Mouse (Mus musculus): ENCODE measurements around the gene 1700022I11Rik. TPM values are rescaled to one million over a fixed set of nuclear protein-coding genes. Genes with fewer than 3 reads are reported as not detected.
A peak's percentile ranks its signal among the peaks of the same experiment; 100 is the strongest.

1700022I11Rik gene
- polyA plus RNA-seq (2015; fragmentation: Nextera tagmentation; extraction: Ambion mirVana), result 0.24 and 1.6 TPM in 2 replicates

GRCm38 (mm10) chr4:42969304-42969703 is at the start of gene 1700022I11Rik:
Gene 1700022I11Rik, plus strand, starts transcription at chr4:42969604.
- no peak within 1 kb of the TSS for H3K27ac ChIP-seq (replicated peaks)
- H3K9ac ChIP-seq, result no peak within 1 kb of the TSS
- no peak for ATAC-seq (ENCODE audit: insufficient number of reproducible peaks, low FRiP score, low TSS enrichment, low read depth)
- H3K36me3 ChIP-seq, result no peaks in the 10 kb centered on the region
- H3K9me3 ChIP-seq (replicated peaks), result no peaks in the 10 kb centered on the region
- no peak within 1 kb of the TSS for H3K4me3 ChIP-seq (replicated peaks)
- H3K27me3 ChIP-seq, result no peaks in the 10 kb centered on the region; the same call in 1 of the 2 replicates
- H3K4me2 ChIP-seq (replicated peaks), result no peak within 1 kb of the TSS
- H3K4me1 ChIP-seq, result peaks cover 7% of the 10 kb centered on the region; the same call in 1 of the 2 replicates
- 88% methylated on average over 4 of the region's 4 CpGs for WGBS

- Histone ChIP-seq H3K27me3 (peaks cover 27% of the 10 kb centered on the region), H3K4me3 (replicated peaks) (no peak overlapping the region)
- WGBS, result 69% methylated on average over 9 of the region's 9 CpGs
These were observed 48.7 kb upstream of the 1700022I11Rik start for GRCm38 (mm10) chr4:42920726-42921125.

GRCm38 (mm10) chr4:42921536-42921935 is 47.9 kb upstream of the 1700022I11Rik start:
- Histone ChIP-seq H3K4me2 (replicated peaks) (no peak overlapping the region), H3K36me3 (no peaks in the 10 kb centered on the region), H3K27me3 (peaks cover 22% of the 10 kb centered on the region), H3K4me1 (peaks cover 10% of the 10 kb centered on the region), H3K4me3 (replicated peaks) (no peak overlapping the region), H3K9me3 (replicated peaks) (no peaks in the 10 kb centered on the region), H3K9ac (no peak overlapping the region), H3K27ac (replicated peaks) (no peak overlapping the region)
- no peak for ATAC-seq (ENCODE audit: insufficient number of reproducible peaks, low FRiP score, low TSS enrichment, low read depth)
- 80% methylated on average over 2 of the region's 2 CpGs for WGBS

More at GRCm38 (mm10) chr4:42920726-42921125, 48.7 kb upstream of the 1700022I11Rik start:
- no peaks in the 10 kb centered on the region for H3K9me3 ChIP-seq (replicated peaks)
- H3K27ac ChIP-seq (replicated peaks), result no peak overlapping the region
- no peak overlapping the region for H3K9ac ChIP-seq
- H3K4me2 ChIP-seq (replicated peaks), result no peak overlapping the region
- no peak for ATAC-seq (ENCODE audit: insufficient number of reproducible peaks, low FRiP score, low TSS enrichment, low read depth)
- peaks cover 11% of the 10 kb centered on the region for H3K4me1 ChIP-seq
- H3K36me3 ChIP-seq, result no peaks in the 10 kb centered on the region

- Histone ChIP-seq H3K4me3 (replicated peaks) (no peak overlapping the region), H3K36me3 (no peaks in the 10 kb centered on the region), H3K4me2 (replicated peaks) (no peak overlapping the region), H3K27me3 (peaks cover 18% of the 10 kb centered on the region), H3K9ac (no peak overlapping the region), H3K4me1 (peaks cover 6% of the 10 kb centered on the region; the same call in 1 of the 2 replicates), H3K27ac (replicated peaks) (no peak overlapping the region), H3K9me3 (replicated peaks) (no peaks in the 10 kb centered on the region)
- no peak for ATAC-seq (ENCODE audit: insufficient number of reproducible peaks, low FRiP score, low TSS enrichment, low read depth)
- WGBS, result 53% methylated on average over 6 of the region's 6 CpGs
These were observed 47.3 kb upstream of the 1700022I11Rik start for GRCm38 (mm10) chr4:42922056-42922455.

- Histone ChIP-seq H3K4me3 (replicated peaks) (no peak overlapping the region), H3K9me3 (replicated peaks) (no peaks in the 10 kb centered on the region), H3K27me3 (peaks cover 14% of the 10 kb centered on the region), H3K4me1 (peaks cover 3% of the 10 kb centered on the region; the same call in 1 of the 2 replicates), H3K9ac (no peak overlapping the region), H3K27ac (replicated peaks) (no peak overlapping the region), H3K36me3 (no peaks in the 10 kb centered on the region), H3K4me2 (replicated peaks) (no peak overlapping the region)
- no peak for ATAC-seq (ENCODE audit: insufficient number of reproducible peaks, low FRiP score, low TSS enrichment, low read depth)
- WGBS, result 72% methylated on average over 8 of the region's 8 CpGs
These were observed 46.9 kb upstream of the 1700022I11Rik start for GRCm38 (mm10) chr4:42922461-42922860.

- WGBS, result 71% methylated on average over 13 of the region's 13 CpGs
- H3K9me3 ChIP-seq (replicated peaks), result no peaks in the 10 kb centered on the region
- H3K27me3 ChIP-seq, result no peaks in the 10 kb centered on the region
- ATAC-seq (ENCODE audit: insufficient number of reproducible peaks, low FRiP score, low TSS enrichment, low read depth), result no peak
- no peak overlapping the region for H3K27ac ChIP-seq (replicated peaks)
- no peak overlapping the region for H3K9ac ChIP-seq
- no peak overlapping the region for H3K4me3 ChIP-seq (replicated peaks)
- no peaks in the 10 kb centered on the region for H3K4me1 ChIP-seq
- no peaks in the 10 kb centered on the region for H3K36me3 ChIP-seq
- no peak overlapping the region for H3K4me2 ChIP-seq (replicated peaks)
These were observed 45.2 kb upstream of the 1700022I11Rik start for GRCm38 (mm10) chr4:42924095-42924710.

GRCm38 (mm10) chr4:42928209-42928608 is 41.2 kb upstream of the 1700022I11Rik start:
- Histone ChIP-seq H3K4me2 (replicated peaks) (no peak overlapping the region), H3K9ac (no peak overlapping the region), H3K4me3 (replicated peaks) (no peak overlapping the region), H3K27me3 (no peaks in the 10 kb centered on the region), H3K4me1 (no peaks in the 10 kb centered on the region), H3K36me3 (no peaks in the 10 kb centered on the region), H3K9me3 (replicated peaks) (no peaks in the 10 kb centered on the region), H3K27ac (replicated peaks) (no peak overlapping the region)
- 84% methylated on average over 5 of the region's 5 CpGs for WGBS
- ATAC-seq (ENCODE audit: insufficient number of reproducible peaks, low FRiP score, low TSS enrichment, low read depth), result no peak

GRCm38 (mm10) chr4:42928952-42929351 is 40.5 kb upstream of the 1700022I11Rik start:
- no peak for ATAC-seq (ENCODE audit: insufficient number of reproducible peaks, low FRiP score, low TSS enrichment, low read depth)
- Histone ChIP-seq H3K4me3 (replicated peaks) (no peak overlapping the region), H3K4me1 (peaks cover 6% of the 10 kb centered on the region), H3K4me2 (replicated peaks) (no peak overlapping the region), H3K27me3 (no peaks in the 10 kb centered on the region), H3K27ac (replicated peaks) (no peak overlapping the region), H3K9me3 (replicated peaks) (no peaks in the 10 kb centered on the region), H3K9ac (no peak overlapping the region), H3K36me3 (no peaks in the 10 kb centered on the region)
- WGBS, result 92% methylated on average over 9 of the region's 9 CpGs

GRCm38 (mm10) chr4:42932229-42932969 is 37.0 kb upstream of the 1700022I11Rik start:
- 73% methylated on average over 8 of the region's 8 CpGs for WGBS
- peaks cover 6% of the 10 kb centered on the region; the same call in 1 of the 2 replicates for H3K27me3 ChIP-seq
- H3K4me1 ChIP-seq, result peaks cover 6% of the 10 kb centered on the region
- no peak for ATAC-seq (ENCODE audit: insufficient number of reproducible peaks, low FRiP score, low TSS enrichment, low read depth)
- H3K9ac ChIP-seq, result no peak overlapping the region
- no peak overlapping the region for H3K27ac ChIP-seq (replicated peaks)
- H3K4me2 ChIP-seq (replicated peaks), result no peak overlapping the region
- no peak overlapping the region for H3K4me3 ChIP-seq (replicated peaks)
- H3K9me3 ChIP-seq (replicated peaks), result no peaks in the 10 kb centered on the region
- no peaks in the 10 kb centered on the region for H3K36me3 ChIP-seq

GRCm38 (mm10) chr4:42933630-42934029 is 35.8 kb upstream of the 1700022I11Rik start:
- Histone ChIP-seq H3K4me1 (peaks cover 6% of the 10 kb centered on the region), H3K27me3 (peaks cover 13% of the 10 kb centered on the region; the same call in 1 of the 2 replicates), H3K36me3 (no peaks in the 10 kb centered on the region), H3K9ac (no peak overlapping the region), H3K4me2 (replicated peaks) (peak overlapping the region; percentile 47), H3K4me3 (replicated peaks) (peak overlapping the region; percentile 17; the same call in 1 of the 2 replicates), H3K9me3 (replicated peaks) (no peaks in the 10 kb centered on the region), H3K27ac (replicated peaks) (0 out of 2 replicates have a peak overlapping the region, but pooled peaks have one; percentile 22)
- 6% methylated on average over 22 of the region's 22 CpGs for WGBS
- no peak; the same call in 1 of the 2 replicates for ATAC-seq (ENCODE audit: insufficient number of reproducible peaks, low FRiP score, low TSS enrichment, low read depth)

GRCm38 (mm10) chr4:42941396-42941795 is 28.0 kb upstream of the 1700022I11Rik start:
- no peak overlapping the region for H3K4me2 ChIP-seq (replicated peaks)
- no peak for ATAC-seq (ENCODE audit: insufficient number of reproducible peaks, low FRiP score, low TSS enrichment, low read depth)
- H3K9ac ChIP-seq, result no peak overlapping the region
- no peaks in the 10 kb centered on the region for H3K4me1 ChIP-seq
- no peaks in the 10 kb centered on the region for H3K9me3 ChIP-seq (replicated peaks)
- H3K4me3 ChIP-seq (replicated peaks), result no peak overlapping the region
- H3K27me3 ChIP-seq, result peaks cover 10% of the 10 kb centered on the region; the same call in 1 of the 2 replicates
- no peaks in the 10 kb centered on the region for H3K36me3 ChIP-seq
- H3K27ac ChIP-seq (replicated peaks), result no peak overlapping the region
- WGBS, result 74% methylated on average over 7 of the region's 7 CpGs

Data from embryonic facial prominence, embryonic 15.5 days (tissue).